Mouse (Mus musculus): ENCODE measurements at regions not wholly inside any gene's neighbourhood (a gene's known extent, or its start where the extent isn't known, plus 50 kb on each side); places are given as distances from the start of the nearest gene placed in this dataset.

DNA sequence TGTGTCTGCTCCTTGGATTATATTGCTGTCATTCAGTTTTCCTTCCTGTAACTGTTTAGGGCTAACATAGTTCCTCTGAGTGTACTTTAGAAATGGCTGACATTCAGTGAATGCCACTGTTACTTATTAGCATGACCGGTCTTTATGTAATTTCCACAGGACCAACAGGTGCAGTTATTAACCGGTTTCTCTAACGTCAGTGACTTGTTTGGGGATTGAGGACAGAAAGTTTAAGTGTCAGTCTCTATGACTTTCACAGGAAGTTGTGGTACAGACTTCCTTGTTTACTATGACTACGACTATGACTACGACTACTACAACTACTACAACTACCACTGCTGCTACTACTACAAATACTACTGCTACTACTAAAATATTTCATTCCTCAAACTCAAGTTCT, 170.4 kb upstream of the Ptger4 start:
- peak; percentile 17 for DNase-seq (ENCODE audit: extremely low read depth, low read depth, low spot score)
- TF ChIP-seq CTCF (IDR thresholded peaks at IDR 0.05; ENCODE audit: low read depth, low read length) = no peak
- no peak for TF ChIP-seq POLR2A (IDR thresholded peaks at IDR 0.05; ENCODE audit: extremely low read depth, insufficient read depth, low read length)
- Histone ChIP-seq H3K9ac (ENCODE audit: low read depth, low read length) (no peak overlapping the region), H3K79me2 (ENCODE audit: control insufficient read depth, insufficient read depth, low read length) (no peaks in the 10 kb centered on the region), H3K36me3 (ENCODE audit: control insufficient read depth, insufficient read depth, low read length) (no peaks in the 10 kb centered on the region), H3K27ac (replicated peaks; ENCODE audit: insufficient read depth, low read depth, low read length) (no peak overlapping the region), H3K27me3 (ENCODE audit: control insufficient read depth, insufficient read depth, low read length) (no peaks in the 10 kb centered on the region), H3K4me3 (ENCODE audit: insufficient read depth, low read depth, low read length) (no peak overlapping the region), H3K4me1 (ENCODE audit: control insufficient read depth, insufficient read depth, low read length) (no peaks in the 10 kb centered on the region)
- WGBS = 89% methylated on average over 5 of the region's 5 CpGs

DNA sequence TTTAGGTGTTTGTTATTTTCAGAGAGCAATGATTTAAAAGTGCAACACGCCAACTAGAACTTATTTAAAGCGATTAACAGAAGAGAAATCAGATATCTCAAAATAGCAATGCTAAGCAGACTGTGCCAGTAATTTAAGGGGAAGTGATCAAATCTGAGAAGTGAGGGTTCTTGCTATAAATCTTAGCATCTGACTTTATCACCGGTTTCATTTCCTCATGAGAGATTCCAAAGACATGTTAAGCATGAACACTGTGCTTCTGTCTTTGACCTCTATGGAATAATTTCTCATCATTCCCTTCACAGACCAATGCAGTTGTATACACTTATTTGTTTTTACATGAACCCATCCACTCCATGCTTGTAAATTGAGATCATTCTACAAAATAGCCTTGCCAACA, 172.0 kb upstream of the Ptger4 start:
- H3K36me3 ChIP-seq (ENCODE audit: control insufficient read depth, insufficient read depth, low read length) = no peaks in the 10 kb centered on the region
- no peaks in the 10 kb centered on the region for H3K79me2 ChIP-seq (ENCODE audit: control insufficient read depth, insufficient read depth, low read length)
- no peak overlapping the region for H3K9ac ChIP-seq (ENCODE audit: low read depth, low read length)
- H3K4me1 ChIP-seq (ENCODE audit: control insufficient read depth, insufficient read depth, low read length) = no peaks in the 10 kb centered on the region
- WGBS = 86% methylated on average over 3 of the region's 3 CpGs
- DNase-seq (ENCODE audit: extremely low read depth, low read depth, low spot score) = peak; percentile 34
- H3K27me3 ChIP-seq (ENCODE audit: control insufficient read depth, insufficient read depth, low read length) = no peaks in the 10 kb centered on the region
- H3K27ac ChIP-seq (replicated peaks; ENCODE audit: insufficient read depth, low read depth, low read length) = no peak overlapping the region
- no peak overlapping the region for H3K4me3 ChIP-seq (ENCODE audit: insufficient read depth, low read depth, low read length)
- TF ChIP-seq POLR2A (IDR thresholded peaks at IDR 0.05; ENCODE audit: extremely low read depth, insufficient read depth, low read length) (no peak), CTCF (IDR thresholded peaks at IDR 0.05; ENCODE audit: low read depth, low read length) (no peak)

- DNase-seq (ENCODE audit: extremely low read depth, low read depth, low spot score) = no peak
- Histone ChIP-seq H3K4me3 (ENCODE audit: insufficient read depth, low read depth, low read length) (no peak overlapping the region), H3K36me3 (ENCODE audit: control insufficient read depth, insufficient read depth, low read length) (no peaks in the 10 kb centered on the region), H3K27me3 (ENCODE audit: control insufficient read depth, insufficient read depth, low read length) (no peaks in the 10 kb centered on the region; the same call in 1 of the 2 replicates), H3K9ac (ENCODE audit: low read depth, low read length) (no peak overlapping the region), H3K79me2 (ENCODE audit: control insufficient read depth, insufficient read depth, low read length) (no peaks in the 10 kb centered on the region), H3K27ac (replicated peaks; ENCODE audit: insufficient read depth, low read depth, low read length) (no peak overlapping the region), H3K4me1 (ENCODE audit: control insufficient read depth, insufficient read depth, low read length) (no peaks in the 10 kb centered on the region)
- TF ChIP-seq POLR2A (IDR thresholded peaks at IDR 0.05; ENCODE audit: extremely low read depth, insufficient read depth, low read length) = no peak
- no peak for TF ChIP-seq CTCF (IDR thresholded peaks at IDR 0.05; ENCODE audit: low read depth, low read length)
- 76% methylated on average over 3 of the region's 3 CpGs for WGBS
Observed at GRCm38 (mm10) chr15:5426641-5427040, 182.7 kb upstream of the Ptger4 start.

DNA sequence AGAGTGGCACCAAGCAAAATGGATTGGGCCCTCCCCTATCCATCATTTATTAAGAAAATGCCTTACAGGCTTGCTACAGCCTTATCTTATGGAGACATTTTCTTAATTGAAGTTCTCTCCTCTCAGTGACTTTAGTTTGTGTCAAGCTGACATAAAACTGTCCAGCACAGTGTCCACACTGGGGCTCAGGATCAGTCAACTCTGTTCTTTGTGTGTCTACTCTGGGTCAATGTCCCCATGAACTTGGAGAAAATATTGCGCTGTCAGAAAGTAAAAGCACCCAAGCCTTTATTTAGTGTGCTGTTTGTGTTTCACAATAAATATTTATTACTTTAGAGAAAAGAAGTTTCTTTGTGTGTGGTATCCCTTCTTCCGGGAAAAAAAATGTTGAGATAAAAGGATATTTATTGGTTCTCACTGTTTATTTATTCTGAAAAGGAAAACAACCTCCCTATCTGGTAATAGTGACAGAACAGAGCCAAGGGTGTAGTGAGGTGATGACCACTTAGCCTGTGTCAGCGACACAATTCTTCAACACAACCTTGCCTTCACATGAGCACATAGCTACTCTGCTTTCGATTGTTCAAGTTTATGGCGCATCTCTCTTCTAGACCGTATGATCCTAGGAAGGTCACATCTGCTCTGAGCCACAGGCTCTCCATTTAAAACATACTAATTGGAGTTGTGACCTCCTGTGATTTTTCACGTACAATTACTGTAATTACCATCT, 183.5 kb upstream of the Ptger4 start:
- TF ChIP-seq POLR2A (IDR thresholded peaks at IDR 0.05; ENCODE audit: extremely low read depth, insufficient read depth, low read length) (no peak), CTCF (IDR thresholded peaks at IDR 0.05; ENCODE audit: low read depth, low read length) (no peak)
- Histone ChIP-seq H3K27me3 (ENCODE audit: control insufficient read depth, insufficient read depth, low read length) (no peaks in the 10 kb centered on the region; the same call in 1 of the 2 replicates), H3K36me3 (ENCODE audit: control insufficient read depth, insufficient read depth, low read length) (no peaks in the 10 kb centered on the region), H3K4me1 (ENCODE audit: control insufficient read depth, insufficient read depth, low read length) (no peaks in the 10 kb centered on the region), H3K79me2 (ENCODE audit: control insufficient read depth, insufficient read depth, low read length) (no peaks in the 10 kb centered on the region), H3K27ac (replicated peaks; ENCODE audit: insufficient read depth, low read depth, low read length) (no peak overlapping the region), H3K9ac (ENCODE audit: low read depth, low read length) (no peak overlapping the region), H3K4me3 (ENCODE audit: insufficient read depth, low read depth, low read length) (no peak overlapping the region)
- DNase-seq (ENCODE audit: extremely low read depth, low read depth, low spot score) = no peak
- WGBS = 88% methylated on average over 7 of the region's 7 CpGs

DNA sequence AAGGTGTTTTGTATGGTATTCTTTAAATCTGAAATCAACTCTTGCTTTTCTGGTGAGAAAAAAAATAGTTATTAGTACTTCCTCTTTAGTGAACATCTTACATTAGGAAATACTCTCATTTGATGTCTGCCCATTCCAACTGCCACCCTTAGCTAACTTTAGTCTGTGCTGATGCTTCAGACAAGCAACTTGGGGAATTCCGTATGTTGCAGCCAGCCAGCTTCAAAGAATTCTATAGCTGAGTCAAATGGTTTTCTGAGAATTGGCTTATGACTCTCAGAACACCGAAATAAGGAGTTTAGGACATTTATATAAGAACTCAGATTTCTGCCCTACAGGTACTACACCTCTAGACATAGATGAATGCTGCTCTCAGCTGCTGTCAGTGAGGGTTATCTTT, 188.0 kb upstream of the Ptger4 start:
- no peak overlapping the region for H3K27ac ChIP-seq (replicated peaks; ENCODE audit: insufficient read depth, low read depth, low read length)
- H3K4me1 ChIP-seq (ENCODE audit: control insufficient read depth, insufficient read depth, low read length) = no peaks in the 10 kb centered on the region
- WGBS = 74% methylated on average over 2 of the region's 2 CpGs
- no peak overlapping the region for H3K9ac ChIP-seq (ENCODE audit: low read depth, low read length)
- DNase-seq (ENCODE audit: extremely low read depth, low read depth, low spot score) = no peak
- H3K4me3 ChIP-seq (ENCODE audit: insufficient read depth, low read depth, low read length) = no peak overlapping the region
- TF ChIP-seq CTCF (IDR thresholded peaks at IDR 0.05; ENCODE audit: low read depth, low read length) (no peak), POLR2A (IDR thresholded peaks at IDR 0.05; ENCODE audit: extremely low read depth, insufficient read depth, low read length) (no peak)
- no peaks in the 10 kb centered on the region for H3K79me2 ChIP-seq (ENCODE audit: control insufficient read depth, insufficient read depth, low read length)
- no peaks in the 10 kb centered on the region for H3K36me3 ChIP-seq (ENCODE audit: control insufficient read depth, insufficient read depth, low read length)
- no peaks in the 10 kb centered on the region; the same call in 1 of the 2 replicates for H3K27me3 ChIP-seq (ENCODE audit: control insufficient read depth, insufficient read depth, low read length)

GRCm38 (mm10) chr15:5437020-5437419, 193.0 kb upstream of the Ptger4 start:
- H3K4me3 ChIP-seq (ENCODE audit: insufficient read depth, low read depth, low read length) = no peak overlapping the region
- H3K79me2 ChIP-seq (ENCODE audit: control insufficient read depth, insufficient read depth, low read length) = no peaks in the 10 kb centered on the region
- TF ChIP-seq POLR2A (IDR thresholded peaks at IDR 0.05; ENCODE audit: extremely low read depth, insufficient read depth, low read length) = no peak
- no peak for TF ChIP-seq CTCF (IDR thresholded peaks at IDR 0.05; ENCODE audit: low read depth, low read length)
- no peak overlapping the region for H3K9ac ChIP-seq (ENCODE audit: low read depth, low read length)
- no peaks in the 10 kb centered on the region for H3K27me3 ChIP-seq (ENCODE audit: control insufficient read depth, insufficient read depth, low read length)
- no peak overlapping the region for H3K27ac ChIP-seq (replicated peaks; ENCODE audit: insufficient read depth, low read depth, low read length)
- DNase-seq (ENCODE audit: extremely low read depth, low read depth, low spot score) = no peak
- H3K4me1 ChIP-seq (ENCODE audit: control insufficient read depth, insufficient read depth, low read length) = no peaks in the 10 kb centered on the region
- WGBS = 74% methylated on average over 1 of the region's 1 CpGs
- H3K36me3 ChIP-seq (ENCODE audit: control insufficient read depth, insufficient read depth, low read length) = no peaks in the 10 kb centered on the region
